Mouse (Mus musculus) urinary bladder, postnatal 14 days (tissue): ENCODE measurements at regions not wholly inside any gene's neighbourhood (a gene's known extent, or its start where the extent isn't known, plus 50 kb on each side); places are given as distances from the start of the nearest gene placed in this dataset.
A peak's percentile ranks its signal among the peaks of the same experiment; 100 is the strongest.
"Not testable (repeated sequence)": the region's sequence is repeated elsewhere in the genome, so short reads cannot be mapped to it uniquely, and the experiment has no call there.

ENCODE experiments used
- DNase-seq: peaks from one replicate; pipeline ENCODE4 v3.0.0; 2021; ENCODE audit warnings: low spot score

DNA sequence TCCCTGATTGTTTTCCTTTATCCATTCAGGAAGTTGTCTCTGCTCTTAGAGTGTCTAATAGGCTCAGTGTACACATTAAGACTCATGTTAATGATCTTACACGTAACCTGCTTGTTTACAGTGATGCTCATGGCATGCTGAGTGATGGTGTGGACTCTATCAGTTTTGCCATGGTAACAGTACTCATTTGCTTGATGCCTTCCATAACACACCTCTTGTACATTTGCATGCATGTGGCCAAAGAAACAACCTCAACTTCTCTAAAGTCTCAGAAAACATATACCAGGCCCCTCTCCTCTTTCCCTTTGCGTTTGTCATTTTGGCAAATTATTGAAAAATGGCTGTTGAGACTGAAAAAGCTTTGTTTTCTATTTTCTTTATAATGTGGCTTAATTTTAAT, 155.0 kb downstream of the Ube2e3 start:
- no peak for DNase-seq

DNA sequence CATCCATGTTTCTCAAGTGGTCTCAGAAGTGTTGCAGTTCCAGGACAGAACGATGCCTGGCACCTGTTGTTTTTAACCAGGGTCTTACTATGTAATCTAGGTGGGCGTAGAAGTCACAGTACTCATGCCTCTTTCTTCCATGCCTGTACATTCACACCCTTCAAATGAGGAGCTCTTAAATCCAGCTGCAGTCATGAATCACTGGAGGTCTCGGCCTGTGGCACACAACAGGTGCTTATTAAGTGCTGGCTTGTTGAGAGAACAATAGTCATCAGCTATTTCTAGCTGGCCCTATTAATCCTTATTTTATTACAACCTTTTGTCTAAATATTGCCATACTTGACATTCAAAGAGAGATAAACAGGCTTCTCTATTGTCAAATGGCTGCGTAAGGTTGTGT, 157.8 kb downstream of the Ube2e3 start:
- no peak for DNase-seq

DNA sequence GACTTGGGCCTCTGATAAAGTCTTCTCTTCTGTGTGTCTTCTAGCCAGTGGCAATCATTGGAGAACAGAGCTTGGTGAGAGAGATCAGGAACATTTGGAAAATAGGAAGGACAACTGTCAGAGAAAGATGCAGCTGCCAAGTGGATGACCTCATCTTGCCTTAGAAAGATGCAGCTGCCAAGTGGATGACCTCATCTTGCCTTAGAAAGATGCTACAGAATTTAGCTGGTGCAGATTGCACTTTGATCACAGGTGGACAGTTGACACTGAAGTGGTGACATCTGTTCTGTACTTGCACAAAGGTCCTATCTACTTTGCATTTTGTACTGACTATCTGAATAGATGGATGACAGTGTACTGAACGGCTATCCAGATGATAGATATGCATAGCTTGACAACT, 163.1 kb downstream of the Ube2e3 start:
- DNase-seq: no peak

DNA sequence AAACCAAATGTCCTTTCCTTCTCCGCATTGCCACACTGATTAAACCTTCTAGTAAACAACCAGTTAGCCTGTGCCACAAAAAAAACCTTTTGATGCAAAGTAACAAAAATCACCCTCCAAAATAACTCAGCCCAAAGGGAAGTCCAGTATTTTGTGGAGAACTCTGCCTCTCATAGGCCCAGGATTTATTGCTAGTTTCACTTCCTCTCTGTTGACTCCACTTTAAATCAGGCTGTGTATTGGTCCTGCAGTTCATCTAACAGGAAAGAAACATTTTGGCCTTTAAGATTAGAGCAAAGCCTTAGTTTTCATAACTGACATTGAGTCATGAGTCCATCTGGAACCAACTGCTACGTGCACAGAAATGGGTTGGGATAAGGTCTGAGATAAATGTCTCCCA, 168.4 kb downstream of the Ube2e3 start:
- no peak for DNase-seq

DNA sequence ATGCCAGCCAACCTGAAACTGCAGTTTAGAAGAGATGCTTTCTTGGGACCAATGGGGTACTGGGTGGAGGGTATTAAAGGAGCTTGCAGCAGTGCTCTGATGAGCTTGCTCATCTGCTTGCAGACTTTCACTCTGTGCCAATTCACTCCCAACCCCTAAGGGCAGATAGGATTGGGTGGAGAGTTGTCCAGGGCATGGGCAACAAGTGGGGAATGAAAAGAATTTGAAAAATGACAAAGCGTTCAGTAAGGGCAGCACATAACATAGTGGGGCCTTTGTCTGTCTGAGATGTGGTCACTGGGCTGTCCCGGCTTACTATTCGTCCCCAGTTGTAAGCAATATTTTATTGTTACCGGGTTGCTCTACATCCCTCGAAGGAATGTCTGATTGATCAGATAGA, 170.7 kb downstream of the Ube2e3 start:
- DNase-seq: no peak

DNA sequence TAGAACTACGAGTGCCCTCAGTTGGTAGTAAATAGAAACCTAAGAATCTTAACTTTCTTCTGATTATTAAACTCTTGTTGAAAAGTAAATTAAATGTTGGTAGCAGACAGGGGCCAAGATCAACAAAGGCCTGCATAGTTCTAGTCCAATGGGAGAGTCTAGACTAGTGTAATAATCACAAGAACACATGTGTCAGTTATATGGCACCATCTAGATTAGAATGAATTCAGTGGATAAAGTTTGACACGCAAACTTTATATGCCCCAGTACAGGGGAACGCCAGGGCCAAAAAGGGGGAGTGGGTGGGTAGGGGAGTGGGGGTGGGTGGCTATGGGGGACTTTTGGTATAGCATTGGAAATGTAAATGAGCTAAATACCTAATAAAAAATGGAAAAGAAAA, 176.9 kb downstream of the Ube2e3 start:
- not testable (repeated sequence) for DNase-seq

DNA sequence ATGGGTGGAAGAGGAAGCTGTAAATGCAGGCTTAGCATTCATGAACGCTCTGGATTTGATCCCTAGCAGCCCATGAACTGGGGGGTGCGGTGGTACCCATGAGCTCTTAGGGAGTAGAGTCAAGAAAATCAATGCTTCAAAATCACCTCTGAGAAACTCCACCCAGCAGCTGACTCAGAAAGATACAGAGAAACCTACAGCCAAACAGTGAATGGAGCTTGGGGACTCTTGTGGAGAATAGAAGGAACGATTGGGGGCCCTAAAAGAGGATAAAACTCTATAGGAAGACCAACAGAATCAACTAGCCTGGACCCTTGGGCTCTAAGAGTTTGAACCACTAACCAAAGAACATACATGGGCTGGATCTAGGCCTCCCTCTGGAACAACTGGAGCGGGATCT, 177.6 kb downstream of the Ube2e3 start:
- no peak for DNase-seq

DNA sequence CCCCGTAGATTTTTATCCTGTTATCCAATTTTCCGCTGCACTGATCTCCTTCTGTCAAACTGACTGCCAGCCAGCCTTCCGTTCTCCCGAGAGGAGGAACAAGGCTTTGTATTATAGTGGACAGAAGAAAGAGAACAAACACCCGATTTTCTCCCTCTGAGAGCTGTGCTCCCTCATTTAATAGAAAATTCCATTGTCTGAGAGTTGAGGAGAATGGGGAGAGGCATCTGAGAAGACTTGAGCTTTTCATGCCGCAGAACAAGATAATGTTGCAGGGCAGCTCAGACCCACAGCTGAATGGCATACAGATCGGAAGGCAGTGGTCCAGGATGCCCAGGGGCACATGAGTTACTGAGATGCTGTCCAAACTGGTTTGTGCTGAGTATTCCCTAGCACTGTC, 180.1 kb downstream of the Ube2e3 start:
- DNase-seq: no peak

DNA sequence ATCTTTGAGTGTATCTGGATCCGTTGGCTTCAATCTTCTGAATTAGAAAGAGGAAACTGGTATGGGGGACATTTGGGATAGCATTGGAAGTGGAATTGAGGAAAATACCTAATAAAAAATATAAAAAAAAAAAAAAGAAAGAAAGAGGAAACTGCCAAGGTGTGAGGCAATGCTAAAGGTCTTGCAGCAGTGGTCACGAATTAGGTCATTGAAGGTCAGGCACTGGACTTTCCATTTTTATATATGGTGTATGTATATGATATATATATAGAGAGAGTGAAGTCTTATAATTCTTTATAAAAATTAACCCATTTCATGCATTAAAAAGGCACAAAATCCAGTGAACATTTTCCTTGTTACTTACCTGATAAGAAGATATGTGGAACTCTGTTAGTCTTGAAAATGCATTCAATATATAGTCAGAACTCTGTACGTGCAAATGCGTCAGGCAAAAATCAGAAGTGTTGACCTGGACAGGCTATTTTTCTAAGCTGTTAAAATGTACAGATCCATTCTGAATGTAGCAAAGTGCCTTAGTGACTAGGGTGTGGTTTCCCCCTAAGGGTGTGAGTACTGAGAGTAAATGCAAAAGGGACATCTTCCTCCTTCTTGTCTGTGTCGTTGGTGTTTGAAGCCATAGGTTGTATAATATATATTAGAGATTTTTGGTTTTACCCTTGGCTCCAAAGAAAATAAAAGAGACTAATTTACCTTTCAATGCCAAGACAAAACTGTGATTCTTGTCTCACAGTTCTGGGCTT, 181.0 kb downstream of the Ube2e3 start:
- DNase-seq: no peak

DNA sequence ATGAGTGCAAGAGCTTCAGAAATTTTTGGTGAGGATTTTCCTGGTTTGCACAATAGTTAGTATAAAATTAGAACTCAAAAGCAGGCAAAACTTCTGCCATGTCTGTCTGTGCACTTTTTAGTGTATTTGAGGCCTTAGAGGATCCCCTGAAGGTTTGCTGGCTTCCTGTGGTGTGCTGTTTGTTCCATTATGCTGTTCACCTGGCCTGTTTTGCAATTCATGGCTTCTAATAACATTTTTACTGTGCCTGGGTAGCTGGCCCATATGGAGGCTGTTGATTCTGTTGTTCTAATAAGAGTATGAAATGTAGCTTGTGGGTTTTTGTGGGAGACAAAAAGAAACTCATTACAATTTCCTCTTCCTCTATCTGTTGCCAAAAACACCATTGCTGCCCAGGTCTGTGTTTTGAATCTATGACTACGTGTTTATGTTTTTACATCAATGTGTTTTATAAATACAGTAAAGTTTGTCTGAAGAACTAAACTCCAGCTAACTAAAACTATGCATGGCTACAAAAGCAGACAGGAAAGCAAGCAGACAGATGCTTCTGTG, 182.6 kb downstream of the Ube2e3 start:
- no peak for DNase-seq

DNA sequence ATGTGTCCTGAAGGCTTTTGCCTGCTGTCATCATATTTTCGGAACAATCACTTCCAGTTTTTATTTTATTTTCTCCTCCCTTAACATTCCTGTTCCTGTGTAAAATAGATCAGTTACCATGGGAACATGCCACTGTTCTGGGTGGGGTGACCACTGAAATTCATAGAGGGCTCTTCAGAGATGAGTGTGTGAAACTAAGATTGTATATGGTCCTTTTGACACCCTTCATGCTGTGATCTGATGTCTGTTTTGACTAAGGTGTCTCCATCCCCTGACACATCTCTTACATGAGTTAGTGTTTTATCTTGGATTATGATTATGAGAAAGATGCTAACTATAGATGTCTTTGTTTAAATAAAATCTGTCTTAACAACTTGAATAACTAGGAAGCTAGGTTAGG, 184.3 kb downstream of the Ube2e3 start:
- DNase-seq: no peak

DNA sequence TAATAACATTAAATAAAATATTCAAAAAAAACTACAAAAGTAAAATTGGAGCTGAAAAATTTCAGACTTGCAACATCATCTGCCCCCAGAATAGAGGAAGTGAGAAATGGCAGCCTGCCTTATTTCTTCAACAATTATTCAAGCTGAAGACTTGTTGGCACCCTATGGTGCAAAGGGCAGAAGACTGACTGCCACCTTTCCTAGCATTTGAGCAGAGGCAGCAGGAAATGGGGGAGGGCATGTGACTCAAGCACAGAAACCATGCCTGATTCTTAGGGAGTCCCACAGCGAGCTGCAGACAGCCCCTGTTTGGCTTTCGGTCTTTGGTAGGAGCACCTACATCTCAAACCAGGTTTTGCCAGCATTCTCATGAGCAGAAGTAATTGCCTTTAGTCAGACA, 188.2 kb downstream of the Ube2e3 start:
- DNase-seq: no peak

DNA sequence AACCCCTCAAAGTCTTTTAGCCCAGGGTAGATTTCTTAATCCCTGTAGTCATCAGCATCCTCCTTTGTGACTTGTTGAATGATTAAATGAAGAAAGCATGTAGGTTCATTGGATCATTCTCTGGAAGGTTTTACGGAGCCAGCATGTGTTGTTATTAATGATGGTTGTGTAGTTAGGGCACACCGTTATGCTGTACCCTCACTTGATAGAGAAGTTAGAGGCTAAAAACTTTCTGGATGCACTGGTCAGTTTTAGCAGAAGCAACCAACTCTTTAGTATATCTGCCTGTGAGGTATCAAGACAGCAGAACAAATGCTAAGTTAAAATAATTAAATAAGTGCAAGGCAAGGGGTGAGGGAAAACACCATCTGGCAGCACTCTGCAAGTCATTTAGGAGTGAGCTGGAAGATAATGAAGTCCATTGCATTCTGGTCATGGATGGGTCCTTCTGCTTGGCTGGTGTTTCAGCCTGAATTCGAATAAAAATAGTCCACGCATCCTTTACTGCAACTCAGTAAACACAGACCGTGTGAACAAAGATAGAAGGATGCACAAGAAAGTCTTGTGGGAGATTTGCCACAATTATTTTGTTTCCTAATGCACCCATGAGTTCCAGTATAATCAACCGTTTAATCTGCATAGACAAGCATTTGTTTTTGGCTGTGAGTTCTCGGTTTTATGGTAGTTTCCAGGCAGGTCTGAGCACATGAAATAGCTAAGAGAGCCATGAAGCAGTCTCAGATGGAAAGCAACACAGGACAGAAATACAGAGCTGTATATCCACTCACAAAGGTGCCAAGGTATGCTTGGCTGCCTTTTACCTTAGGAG, 191.4 kb downstream of the Ube2e3 start:
- DNase-seq: no peak

DNA sequence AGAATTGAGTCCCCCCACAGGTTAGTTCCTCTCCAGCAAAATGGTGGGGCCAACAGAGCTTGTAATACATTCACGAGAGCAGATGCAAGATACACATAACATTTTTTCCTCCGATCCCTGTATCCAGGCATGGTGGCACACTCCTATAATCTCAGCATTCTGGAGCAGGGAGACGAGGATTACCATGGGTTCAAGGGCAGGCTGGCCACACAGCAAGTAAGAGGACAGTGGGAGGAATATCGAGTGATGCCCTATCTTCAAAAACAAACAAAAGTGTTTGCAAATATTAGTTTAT, 192.0 kb downstream of the Ube2e3 start:
- DNase-seq: no peak

DNA sequence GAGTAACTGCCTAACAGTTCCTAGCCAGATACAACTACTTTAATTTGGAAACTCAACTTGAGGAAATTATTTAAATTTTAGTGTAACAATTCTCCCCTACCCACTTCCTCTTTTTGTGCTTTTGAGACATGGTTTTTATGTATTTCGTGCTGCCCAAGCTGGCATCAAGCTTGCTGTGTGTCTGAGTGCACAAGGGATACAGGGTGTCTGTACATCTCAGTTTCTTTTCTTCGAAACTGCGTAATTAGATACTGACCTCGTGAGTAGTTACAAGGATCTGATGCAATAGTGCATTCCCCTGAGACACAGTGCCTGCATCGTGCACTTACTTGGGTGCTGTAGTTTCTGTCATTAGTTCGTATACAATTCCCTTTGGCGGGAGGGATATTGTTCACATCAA, 192.4 kb downstream of the Ube2e3 start:
- DNase-seq: no peak

DNA sequence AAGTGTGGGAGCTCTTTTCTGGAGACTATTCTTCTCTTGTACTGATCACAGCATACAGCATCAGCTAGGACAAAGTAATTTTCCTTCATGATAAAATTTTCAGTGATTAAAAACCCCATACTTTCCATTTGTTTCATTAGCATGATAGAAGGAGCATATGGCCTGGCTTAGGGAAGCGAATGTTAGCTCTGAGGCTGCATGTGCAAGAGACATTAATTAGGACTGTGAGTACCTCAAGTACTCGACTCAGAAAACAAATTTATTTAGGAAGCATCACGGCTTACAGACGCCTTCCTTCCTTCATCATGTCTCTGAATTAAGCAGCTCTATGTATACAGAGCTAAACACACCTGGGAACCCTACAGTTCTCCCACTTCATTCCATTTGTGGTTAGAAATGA, 193.6 kb upstream of the Itga4 start:
- no peak for DNase-seq

DNA sequence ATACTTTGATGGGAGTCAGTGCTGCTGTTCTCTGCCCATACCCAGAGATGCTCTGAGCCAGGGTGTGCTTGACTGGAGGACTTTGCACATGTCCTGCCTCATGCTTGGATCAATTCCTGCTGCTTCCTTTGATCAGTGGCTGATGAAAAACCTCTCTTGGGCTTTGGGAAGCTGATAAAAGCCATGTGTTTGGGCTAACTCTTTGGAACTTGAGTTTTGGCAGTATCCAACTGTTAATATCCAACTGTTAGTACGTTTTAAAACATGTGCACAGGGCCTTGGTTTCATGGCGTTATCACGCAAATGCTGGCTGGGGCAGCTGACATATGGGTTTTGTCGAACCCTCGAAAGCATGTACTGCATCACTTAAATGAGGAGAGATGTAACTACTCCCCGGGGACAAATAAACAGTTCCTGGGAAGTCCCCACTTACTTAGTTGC, 193.0 kb upstream of the Itga4 start:
- DNase-seq: peak; percentile 7

DNA sequence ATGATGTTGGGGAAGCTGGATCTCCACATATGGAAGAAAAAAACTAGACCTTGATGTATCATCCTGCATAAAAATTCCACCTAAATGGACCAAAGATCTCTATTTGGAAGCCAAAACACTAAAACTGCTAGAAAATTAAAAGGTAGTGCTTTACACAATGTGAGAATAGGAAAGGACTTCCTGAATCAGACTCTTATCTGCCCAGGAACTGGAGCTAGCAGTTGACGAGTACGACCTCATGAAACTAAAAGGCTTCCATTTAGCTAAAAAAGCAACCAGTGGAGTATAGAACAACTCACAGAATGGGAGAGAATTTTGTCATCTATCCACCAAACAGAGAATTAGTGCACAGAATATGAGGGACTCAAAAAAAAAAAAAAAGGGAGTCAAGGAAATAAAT, 191.6 kb upstream of the Itga4 start:
- no peak for DNase-seq

DNA sequence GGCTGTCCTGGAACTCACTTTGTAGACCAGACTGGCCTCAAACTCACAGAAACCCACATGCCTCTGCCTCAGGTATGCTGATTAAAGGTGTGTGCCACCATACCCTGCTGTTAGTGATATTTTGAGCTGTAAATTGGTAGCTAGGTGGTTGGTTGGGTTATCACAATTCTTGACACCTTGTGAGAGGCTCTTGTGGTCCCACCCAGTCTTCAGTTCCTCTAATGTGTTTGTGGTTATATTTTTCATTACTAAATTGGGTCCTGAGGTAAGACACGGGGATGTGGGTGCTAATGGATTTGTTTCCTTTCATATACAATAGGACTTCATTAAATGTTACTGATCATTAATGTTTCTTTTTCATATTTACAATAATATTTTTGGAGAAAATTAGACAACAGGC, 189.9 kb upstream of the Itga4 start:
- DNase-seq: no peak

DNA sequence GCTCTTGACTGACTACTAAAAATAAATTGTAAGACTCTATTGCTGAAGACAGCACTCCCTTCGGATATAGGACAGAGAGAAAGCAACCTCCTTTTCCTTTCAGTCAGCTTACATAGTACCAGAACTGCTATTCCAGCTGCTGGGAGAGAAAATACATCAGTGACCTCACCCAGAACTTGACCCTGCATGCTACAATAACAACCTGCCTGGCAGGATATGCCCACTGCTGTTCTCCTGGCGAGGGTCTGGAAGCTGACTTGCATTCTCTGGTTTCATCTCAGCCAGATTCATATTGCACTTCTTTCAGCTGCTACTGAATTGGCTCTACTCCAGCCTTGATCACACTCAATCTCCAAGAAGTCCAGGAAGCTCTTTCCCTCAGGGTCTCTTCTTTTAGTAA, 179.1 kb upstream of the Itga4 start:
- no peak for DNase-seq

DNA sequence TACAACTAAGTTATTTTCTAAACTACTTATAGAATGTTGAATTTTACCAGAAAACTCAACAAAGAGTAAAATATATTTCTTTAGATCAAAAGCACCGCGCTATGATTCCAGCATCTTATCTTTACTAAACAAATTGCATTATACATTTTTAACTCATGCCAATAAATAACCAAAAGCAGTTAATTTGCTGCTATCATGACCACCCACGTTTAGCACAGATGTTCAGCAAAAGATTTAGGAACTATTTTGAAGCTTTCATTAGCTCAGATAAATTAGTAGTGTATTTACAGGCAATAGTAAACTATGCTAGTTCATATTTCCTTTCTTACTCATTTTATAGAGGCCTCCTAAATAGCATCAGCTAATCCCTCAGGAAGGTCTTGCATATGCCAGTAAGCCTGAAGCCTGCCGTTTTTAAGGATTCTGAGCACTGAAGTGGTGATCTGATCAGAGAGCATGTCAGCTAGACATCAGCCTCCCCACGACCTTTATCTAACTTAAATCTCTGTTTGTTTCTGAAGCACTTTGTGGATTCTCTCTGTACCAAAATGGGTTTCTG, 176.3 kb upstream of the Itga4 start:
- no peak for DNase-seq

DNA sequence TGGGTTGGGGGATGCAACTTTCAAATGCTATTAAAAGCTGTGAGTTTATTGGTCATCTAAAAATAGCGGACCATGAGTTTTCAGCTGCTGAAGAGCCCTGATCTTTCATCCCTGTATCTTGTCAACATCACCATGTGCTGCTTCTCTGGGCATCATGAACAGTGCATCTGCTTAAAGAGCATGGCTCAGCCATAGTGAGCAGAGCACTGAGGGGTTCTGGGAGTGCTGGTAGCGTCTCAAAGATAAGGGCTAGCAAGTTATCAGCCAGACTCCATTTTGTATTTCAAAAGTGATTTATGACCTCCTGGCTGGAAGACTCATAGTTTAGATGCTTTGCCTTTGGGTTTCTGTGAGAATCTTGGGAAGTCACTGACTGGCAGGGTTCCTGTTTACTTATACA, 173.5 kb upstream of the Itga4 start:
- DNase-seq: no peak

DNA sequence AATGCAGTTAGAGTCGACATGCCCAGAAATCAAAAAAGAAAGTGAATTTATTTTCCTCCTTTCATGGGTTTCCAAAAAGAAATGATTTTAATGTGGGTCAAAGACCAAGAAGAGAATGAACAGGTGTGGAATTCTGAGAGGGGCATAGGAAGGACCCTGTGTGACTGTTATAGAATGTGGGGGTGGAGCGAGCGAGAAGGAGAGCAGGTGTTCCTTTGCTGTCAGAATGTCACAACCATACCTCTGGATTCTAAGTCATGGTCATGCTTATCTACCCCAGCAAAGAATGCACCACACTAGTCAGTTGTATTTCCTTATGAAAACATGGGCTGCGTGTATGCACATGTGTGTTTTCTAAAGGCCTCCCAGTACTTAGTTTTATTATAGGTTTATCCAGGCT, 168.9 kb upstream of the Itga4 start:
- DNase-seq: no peak
